Mouse (Mus musculus): ENCODE measurements around the gene A2ml1. TPM values are rescaled to one million over a fixed set of nuclear protein-coding genes. Genes with fewer than 3 reads are reported as not detected.

Gene A2ml1
- polyA plus RNA-seq, 2 experiments: not detected

- Histone ChIP-seq H3K9me3 (ENCODE audit: control insufficient read depth, low read length) (no peaks in the 10 kb centered on the region), H3K4me2 (replicated peaks; ENCODE audit: low read depth, low read length, severe bottlenecking) (no peak overlapping the region), H3K4me1 (ENCODE audit: control insufficient read depth, insufficient read depth, low read length) (no peaks in the 10 kb centered on the region), H3K27ac (replicated peaks; ENCODE audit: low read depth, low read length) (no peak overlapping the region), H3K27me3 (ENCODE audit: control insufficient read depth, insufficient read depth, low read length) (no peaks in the 10 kb centered on the region), H3K36me3 (ENCODE audit: control insufficient read depth, insufficient read depth, low read length) (no peaks in the 10 kb centered on the region), H3K4me3 (replicated peaks; ENCODE audit: low read length) (no peak overlapping the region), H3K9ac (ENCODE audit: low read depth, low read length, severe bottlenecking) (no peak overlapping the region)
- no peak for ATAC-seq (ENCODE audit: low FRiP score, low read depth)
- no peak for TF ChIP-seq POLR2A (IDR thresholded peaks at IDR 0.05; ENCODE audit: borderline replicate concordance, extremely low read depth, insufficient read depth, insufficient read length)
- DNase-seq (ENCODE audit: low spot score): no peak
- 90% methylated on average over 7 of the region's 7 CpGs for WGBS
Measured at GRCm38 (mm10) chr6:128554049-128554448, 27.4 kb downstream of the A2ml1 start.

GRCm38 (mm10) chr6:128549463-128550452 is 31.6 kb downstream of the A2ml1 start:
- H3K4me3 ChIP-seq (replicated peaks; ENCODE audit: low read length): no peak overlapping the region
- no peaks in the 10 kb centered on the region for H3K9me3 ChIP-seq (ENCODE audit: control insufficient read depth, low read length)
- no peak for TF ChIP-seq POLR2A (IDR thresholded peaks at IDR 0.05; ENCODE audit: borderline replicate concordance, extremely low read depth, insufficient read depth, insufficient read length)
- 82% methylated on average over 15 of the region's 15 CpGs for WGBS
- no peaks in the 10 kb centered on the region for H3K36me3 ChIP-seq (ENCODE audit: control insufficient read depth, insufficient read depth, low read length)
- H3K4me2 ChIP-seq (replicated peaks; ENCODE audit: low read depth, low read length, severe bottlenecking): no peak overlapping the region
- no peak overlapping the region for H3K27ac ChIP-seq (replicated peaks; ENCODE audit: low read depth, low read length)
- DNase-seq (ENCODE audit: low spot score) (no peak), ATAC-seq (ENCODE audit: low FRiP score, low read depth) (no peak)
- H3K27me3 ChIP-seq (ENCODE audit: control insufficient read depth, insufficient read depth, low read length): no peaks in the 10 kb centered on the region
- no peaks in the 10 kb centered on the region for H3K4me1 ChIP-seq (ENCODE audit: control insufficient read depth, insufficient read depth, low read length)
- H3K9ac ChIP-seq (ENCODE audit: low read depth, low read length, severe bottlenecking): no peak overlapping the region

- no peak overlapping the region for H3K4me2 ChIP-seq (replicated peaks; ENCODE audit: low read depth, low read length, severe bottlenecking)
- H3K9ac ChIP-seq (ENCODE audit: low read depth, low read length, severe bottlenecking): no peak overlapping the region
- WGBS: 92% methylated on average over 10 of the region's 10 CpGs
- no peak for TF ChIP-seq POLR2A (IDR thresholded peaks at IDR 0.05; ENCODE audit: borderline replicate concordance, extremely low read depth, insufficient read depth, insufficient read length)
- H3K4me1 ChIP-seq (ENCODE audit: control insufficient read depth, insufficient read depth, low read length): no peaks in the 10 kb centered on the region
- no peak for ATAC-seq (ENCODE audit: low FRiP score, low read depth)
- DNase-seq (ENCODE audit: low spot score): no peak
- no peaks in the 10 kb centered on the region for H3K9me3 ChIP-seq (ENCODE audit: control insufficient read depth, low read length)
- no peak overlapping the region for H3K4me3 ChIP-seq (replicated peaks; ENCODE audit: low read length)
- no peak overlapping the region for H3K27ac ChIP-seq (replicated peaks; ENCODE audit: low read depth, low read length)
- H3K27me3 ChIP-seq (ENCODE audit: control insufficient read depth, insufficient read depth, low read length): no peaks in the 10 kb centered on the region
- no peaks in the 10 kb centered on the region for H3K36me3 ChIP-seq (ENCODE audit: control insufficient read depth, insufficient read depth, low read length)
Measured at GRCm38 (mm10) chr6:128548532-128548931, 32.9 kb downstream of the A2ml1 start.

- ATAC-seq (ENCODE audit: low FRiP score, low read depth) (no peak), DNase-seq (ENCODE audit: low spot score) (no peak)
- no peak overlapping the region for H3K27ac ChIP-seq (replicated peaks; ENCODE audit: low read depth, low read length)
- H3K27me3 ChIP-seq (ENCODE audit: control insufficient read depth, insufficient read depth, low read length): no peaks in the 10 kb centered on the region
- H3K4me1 ChIP-seq (ENCODE audit: control insufficient read depth, insufficient read depth, low read length): no peaks in the 10 kb centered on the region
- 82% methylated on average over 4 of the region's 4 CpGs for WGBS
- H3K9me3 ChIP-seq (ENCODE audit: control insufficient read depth, low read length): no peaks in the 10 kb centered on the region
- H3K4me2 ChIP-seq (replicated peaks; ENCODE audit: low read depth, low read length, severe bottlenecking): no peak overlapping the region
- H3K4me3 ChIP-seq (replicated peaks; ENCODE audit: low read length): no peak overlapping the region
- no peak for TF ChIP-seq POLR2A (IDR thresholded peaks at IDR 0.05; ENCODE audit: borderline replicate concordance, extremely low read depth, insufficient read depth, insufficient read length)
- no peaks in the 10 kb centered on the region for H3K36me3 ChIP-seq (ENCODE audit: control insufficient read depth, insufficient read depth, low read length)
- H3K9ac ChIP-seq (ENCODE audit: low read depth, low read length, severe bottlenecking): no peak overlapping the region
Measured at GRCm38 (mm10) chr6:128545402-128545801, 36.0 kb downstream of the A2ml1 start.

GRCm38 (mm10) chr6:128543226-128543625 is 38.2 kb downstream of the A2ml1 start:
- Histone ChIP-seq H3K9me3 (ENCODE audit: control insufficient read depth, low read length) (no peaks in the 10 kb centered on the region), H3K4me2 (replicated peaks; ENCODE audit: low read depth, low read length, severe bottlenecking) (no peak overlapping the region), H3K9ac (ENCODE audit: low read depth, low read length, severe bottlenecking) (no peak overlapping the region), H3K27ac (replicated peaks; ENCODE audit: low read depth, low read length) (no peak overlapping the region), H3K27me3 (ENCODE audit: control insufficient read depth, insufficient read depth, low read length) (no peaks in the 10 kb centered on the region), H3K4me1 (ENCODE audit: control insufficient read depth, insufficient read depth, low read length) (no peaks in the 10 kb centered on the region), H3K36me3 (ENCODE audit: control insufficient read depth, insufficient read depth, low read length) (no peaks in the 10 kb centered on the region), H3K4me3 (replicated peaks; ENCODE audit: low read length) (no peak overlapping the region)
- DNase-seq (ENCODE audit: low spot score) (no peak), ATAC-seq (ENCODE audit: low FRiP score, low read depth) (no peak)
- WGBS: 66% methylated on average over 13 of the region's 13 CpGs
- no peak for TF ChIP-seq POLR2A (IDR thresholded peaks at IDR 0.05; ENCODE audit: borderline replicate concordance, extremely low read depth, insufficient read depth, insufficient read length)

Measured in limb, embryonic 14.5 days (tissue).